Mouse (Mus musculus): ENCODE data around the gene Gne. TPM values are rescaled to one million over a fixed set of nuclear protein-coding genes. Genes with fewer than 3 reads are reported as not detected.

Gene Gne
- 60.7 TPM for polyA plus RNA-seq (2014; fragmentation: Illumina TruSeq; extraction: RNeasy Lipid Tissue Mini Kit (QIAGEN cat#74804); ENCODE audit: low read depth, low replicate concordance)

DNA sequence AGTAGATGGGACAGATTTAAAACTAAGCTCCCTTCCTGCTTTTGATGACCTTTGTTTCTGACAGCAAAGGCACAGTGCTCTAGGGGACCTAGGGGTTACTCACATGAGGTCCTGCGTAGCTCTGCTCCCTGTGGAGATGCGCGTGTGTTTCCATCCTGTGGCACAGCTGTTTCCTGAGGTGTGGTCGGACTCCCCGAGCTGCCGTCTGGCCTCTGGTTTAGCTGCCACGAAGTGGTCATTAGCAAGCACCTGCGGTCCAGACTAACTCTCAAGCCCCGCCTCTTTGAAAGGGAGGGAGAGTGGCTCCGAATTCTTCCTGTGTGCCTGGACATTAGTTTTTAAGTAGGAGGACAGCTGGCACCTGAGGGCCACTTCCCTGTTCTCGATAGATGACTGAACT lies at the start of gene Gne:
TSS of gene Gne (minus strand) at position 233 of the 400 bp plus-strand sequence.

GRCm38 (mm10) chr4:44004126-44004525 lies 79.9 kb downstream of the Gne start, which contains the start of gene Clta:
Gene Clta (plus strand): TSS chr4:44004452.

Other genes with a start within 250 kb of the Gne start
- not detected for gene Olfr157, start 244.0 kb downstream of the Gne start, polyA plus RNA-seq (2014; fragmentation: Illumina TruSeq; extraction: RNeasy Lipid Tissue Mini Kit (QIAGEN cat#74804); ENCODE audit: low read depth, low replicate concordance)
- gene Olfr155, start 232.6 kb downstream of the Gne start, polyA plus RNA-seq (2014; fragmentation: Illumina TruSeq; extraction: RNeasy Lipid Tissue Mini Kit (QIAGEN cat#74804); ENCODE audit: low read depth, low replicate concordance) = not detected
- gene Reck, start 208.6 kb downstream of the Gne start, polyA plus RNA-seq (2014; fragmentation: Illumina TruSeq; extraction: RNeasy Lipid Tissue Mini Kit (QIAGEN cat#74804); ENCODE audit: low read depth, low replicate concordance) = 2.9 TPM
- 2.2 TPM for gene Glipr2, start 126.8 kb downstream of the Gne start, polyA plus RNA-seq (2014; fragmentation: Illumina TruSeq; extraction: RNeasy Lipid Tissue Mini Kit (QIAGEN cat#74804); ENCODE audit: low read depth, low replicate concordance)
- gene Ccin, start 100.7 kb downstream of the Gne start, polyA plus RNA-seq (2014; fragmentation: Illumina TruSeq; extraction: RNeasy Lipid Tissue Mini Kit (QIAGEN cat#74804); ENCODE audit: low read depth, low replicate concordance) = not detected
- gene Clta, start 79.7 kb downstream of the Gne start, polyA plus RNA-seq (2014; fragmentation: Illumina TruSeq; extraction: RNeasy Lipid Tissue Mini Kit (QIAGEN cat#74804); ENCODE audit: low read depth, low replicate concordance) = 52.0 TPM
- gene Rnf38, start 149.6 kb upstream of the Gne start, polyA plus RNA-seq (2014; fragmentation: Illumina TruSeq; extraction: RNeasy Lipid Tissue Mini Kit (QIAGEN cat#74804); ENCODE audit: low read depth, low replicate concordance) = 9.6 TPM
- not detected for gene Melk, start 216.7 kb upstream of the Gne start, polyA plus RNA-seq (2014; fragmentation: Illumina TruSeq; extraction: RNeasy Lipid Tissue Mini Kit (QIAGEN cat#74804); ENCODE audit: low read depth, low replicate concordance)